Mouse (Mus musculus) spleen, adult 2 months (tissue): ENCODE data around the gene Optc. TPM values are rescaled to one million over a fixed set of nuclear protein-coding genes. Genes with fewer than 3 reads are reported as not detected.

Source experiments
- DNase-seq, 2 experiments: peaks; one replicate each; pipeline versions ENCODE4 v3.0.0 to v3.0.0-alpha.2; 2012 to 2021; ENCODE audit warnings: low spot score in 2 of 2, low read depth in 1 of 2
- H3K27ac ChIP-seq: fragments of 200-500 bp; 2 replicates; pipeline ENCODE4 v1.5.1; 2012; ENCODE audit warnings: low read length, inconsistent platforms; ENCODE audit not compliant: insufficient read depth
- H3K27me3 ChIP-seq: fragments of 200-500 bp; 2 replicates; pipeline ENCODE4 v1.6.1; 2012; ENCODE audit warnings: mild to moderate bottlenecking, moderate library complexity, low read length, inconsistent platforms; ENCODE audit not compliant: control insufficient read depth, insufficient read depth
- H3K36me3 ChIP-seq: fragments of 200-500 bp; 2 replicates; pipeline ENCODE4 v1.6.1; 2012; ENCODE audit warnings: mild to moderate bottlenecking, low read length, inconsistent platforms; ENCODE audit not compliant: control insufficient read depth, insufficient read depth
- H3K4me1 ChIP-seq: fragments of 200-500 bp; 2 replicates; pipeline ENCODE4 v1.6.1; 2011; ENCODE audit warnings: inconsistent platforms; ENCODE audit not compliant: control insufficient read depth, insufficient read depth, insufficient read length
- H3K4me3 ChIP-seq: fragments of 200-500 bp; 2 replicates; pipeline ENCODE4 v1.5.1; 2011; ENCODE audit warnings: mild to moderate bottlenecking, inconsistent platforms; ENCODE audit not compliant: insufficient read depth, insufficient read length; ENCODE audit errors: extremely low read depth
- CTCF ChIP-seq: fragments of 200-500 bp; IDR thresholded peaks from 2 replicates; pipeline ENCODE4 v1.5.1; 2011; ENCODE audit warnings: mild to moderate bottlenecking, inconsistent platforms; ENCODE audit not compliant: insufficient read depth, insufficient read length, insufficient replicate concordance; ENCODE audit errors: extremely low read depth
- POLR2A ChIP-seq: fragments of 200-500 bp; IDR thresholded peaks from 2 replicates; pipeline ENCODE4 v1.6.1; 2011; ENCODE audit warnings: low read depth, low read length, inconsistent platforms
- WGBS: fragments of 180-500 bp; shearing (Covaris S2); methylation state at CpG from one replicate; pipeline ENCODE4 v1.1.7; 2018; 5-methylcytosine and 5-hydroxymethylcytosine counted together
- polyA plus RNA-seq: library from polyadenylated mRNA; depleted of rRNA; stranded (reverse); fragments of >200 nt; gene quantifications from 2 replicates; pipeline ENCODE4 v1.2.3, GENCODE M21; 2012

Gene Optc
- polyA plus RNA-seq, 1 experiment, result 0.15 TPM

GRCm38 (mm10) chr1:133933301-133934195 lies 25.7 kb upstream of the Optc start:
- no peak overlapping the region for H3K27ac ChIP-seq
- DNase-seq, result no peak
- no peaks in the 10 kb centered on the region for H3K27me3 ChIP-seq
- 76% methylated on average over 14 of the region's 14 CpGs for WGBS
- H3K4me3 ChIP-seq, result no peak overlapping the region
- H3K4me1 ChIP-seq, result no peaks in the 10 kb centered on the region
- no peaks in the 10 kb centered on the region for H3K36me3 ChIP-seq
- TF ChIP-seq CTCF (no peak), POLR2A (no peak)

- TF ChIP-seq CTCF, result no peak
- TF ChIP-seq POLR2A, result no peak
- WGBS, result 59% methylated on average over 3 of the region's 3 CpGs
- H3K4me1 ChIP-seq, result no peaks in the 10 kb centered on the region
- no peak overlapping the region for H3K4me3 ChIP-seq
- no peaks in the 10 kb centered on the region for H3K27me3 ChIP-seq
- H3K36me3 ChIP-seq, result no peaks in the 10 kb centered on the region
- no peak for DNase-seq
- no peak overlapping the region for H3K27ac ChIP-seq
Measured at GRCm38 (mm10) chr1:133929980-133930379, 22.2 kb upstream of the Optc start.

- no peaks in the 10 kb centered on the region for H3K4me1 ChIP-seq
- no peak for DNase-seq
- no peak overlapping the region for H3K27ac ChIP-seq
- WGBS, result 95% methylated on average over 3 of the region's 3 CpGs
- H3K4me3 ChIP-seq, result no peak overlapping the region
- no peaks in the 10 kb centered on the region for H3K27me3 ChIP-seq
- H3K36me3 ChIP-seq, result no peaks in the 10 kb centered on the region
- TF ChIP-seq CTCF (no peak), POLR2A (no peak)
Measured at GRCm38 (mm10) chr1:133925223-133925622, 17.4 kb upstream of the Optc start.

- DNase-seq, result no peak
- TF ChIP-seq CTCF (no peak), POLR2A (no peak)
- 52% methylated on average over 7 of the region's 7 CpGs for WGBS
- Histone ChIP-seq H3K27me3 (no peaks in the 10 kb centered on the region), H3K4me3 (no peak overlapping the region), H3K4me1 (no peaks in the 10 kb centered on the region), H3K27ac (no peak overlapping the region), H3K36me3 (no peaks in the 10 kb centered on the region)
Measured at GRCm38 (mm10) chr1:133924141-133924875, 16.5 kb upstream of the Optc start.

GRCm38 (mm10) chr1:133923071-133923470 lies 15.3 kb upstream of the Optc start:
- 97% methylated on average over 5 of the region's 5 CpGs for WGBS
- H3K4me3 ChIP-seq, result no peak overlapping the region
- H3K4me1 ChIP-seq, result no peaks in the 10 kb centered on the region
- no peak overlapping the region for H3K27ac ChIP-seq
- no peak for DNase-seq
- TF ChIP-seq CTCF (no peak), POLR2A (no peak)
- H3K27me3 ChIP-seq, result no peaks in the 10 kb centered on the region
- no peaks in the 10 kb centered on the region for H3K36me3 ChIP-seq

DNA sequence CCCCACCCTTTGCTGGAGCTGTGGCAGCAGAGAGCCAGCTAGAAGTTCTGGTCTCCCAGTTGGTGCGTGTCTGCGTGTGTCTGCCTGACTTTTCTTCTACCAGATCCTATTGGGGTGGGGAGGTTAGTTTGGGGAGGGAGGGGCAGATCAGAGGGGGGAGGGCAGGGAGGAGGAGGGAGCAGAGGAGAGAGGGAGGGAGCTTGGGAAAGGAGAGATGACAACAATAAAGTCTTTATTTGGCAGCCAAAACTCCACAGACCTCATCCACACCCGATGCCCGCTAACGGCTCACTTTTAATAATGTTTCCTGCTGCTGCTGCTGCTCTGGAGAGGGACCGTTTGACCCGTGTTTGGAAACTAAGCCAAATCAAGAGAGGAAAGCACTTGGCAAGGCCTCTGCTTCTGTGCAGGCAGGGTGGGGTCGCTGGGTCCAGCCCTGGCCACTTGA lies 13.5 kb upstream of the Optc start, which contains the start of gene Prelp:
Gene Prelp (minus strand): TSS at position 111 of the 448 bp plus-strand sequence.
- Histone ChIP-seq H3K4me3 (no peak within 1 kb of the TSS), H3K36me3 (no peaks in the 10 kb centered on the region), H3K4me1 (no peaks in the 10 kb centered on the region), H3K27ac (peak within 1 kb of the TSS; percentile 33; the same call in 1 of the 2 replicates), H3K27me3 (no peaks in the 10 kb centered on the region)
- TF ChIP-seq POLR2A (no peak), CTCF (no peak)
- no peak for DNase-seq
- 55% methylated on average over 8 of the region's 8 CpGs for WGBS
